Mouse (Mus musculus): ENCODE data around the gene Ndufa7.

The Ndufa7 gene

DNA sequence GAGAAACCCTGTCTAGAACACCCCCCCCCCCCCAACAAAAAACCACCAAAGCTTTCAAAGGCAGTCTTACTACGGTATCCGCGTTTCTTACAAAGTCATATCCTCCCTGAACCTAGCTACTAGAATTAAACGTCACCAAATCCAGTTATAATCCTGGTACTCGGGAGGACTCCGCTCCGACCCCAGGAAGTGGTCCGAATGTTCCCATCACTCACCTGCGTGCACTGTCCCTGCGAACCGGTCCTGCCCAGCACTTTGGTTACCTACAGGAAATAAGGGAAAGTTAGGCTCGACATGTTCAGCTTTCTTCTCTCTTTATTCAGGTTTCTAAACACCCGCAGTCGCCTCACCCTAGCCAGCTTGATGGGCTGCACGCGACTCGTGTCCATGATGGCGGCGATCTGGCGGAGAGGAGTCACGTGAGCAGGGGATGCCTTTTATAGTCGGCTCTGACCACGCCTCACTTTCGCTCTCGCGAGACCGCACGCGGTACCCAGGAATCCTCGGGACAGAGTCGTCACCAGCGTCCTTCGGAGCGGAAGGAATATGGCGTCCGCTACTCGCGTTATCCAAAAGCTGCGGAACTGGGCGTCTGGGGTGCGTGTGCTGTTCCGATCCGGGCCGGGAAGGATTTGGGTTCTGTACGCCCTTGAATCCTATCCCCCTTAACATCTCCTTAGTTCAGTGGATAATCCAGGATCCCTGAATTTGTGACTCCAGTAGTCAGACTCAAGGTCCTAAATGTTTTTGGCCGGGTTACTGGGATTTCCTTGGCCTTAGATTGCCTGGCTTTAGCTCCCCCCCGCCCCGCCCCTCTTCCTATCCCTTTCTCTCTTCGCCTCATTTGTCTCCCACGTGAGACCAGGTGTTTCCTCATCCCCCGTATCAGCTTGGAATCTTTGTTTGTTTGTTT lies at the start of gene Ndufa7, which contains the start of gene Rps28:
TSS of gene Ndufa7 (plus strand) at position 489 of the 913 bp plus-strand sequence.
TSS of gene Rps28 (minus strand) at position 479 of the 913 bp plus-strand sequence.
- peak; percentile 98 for DNase-seq (ENCODE audit: low spot score)

DNA sequence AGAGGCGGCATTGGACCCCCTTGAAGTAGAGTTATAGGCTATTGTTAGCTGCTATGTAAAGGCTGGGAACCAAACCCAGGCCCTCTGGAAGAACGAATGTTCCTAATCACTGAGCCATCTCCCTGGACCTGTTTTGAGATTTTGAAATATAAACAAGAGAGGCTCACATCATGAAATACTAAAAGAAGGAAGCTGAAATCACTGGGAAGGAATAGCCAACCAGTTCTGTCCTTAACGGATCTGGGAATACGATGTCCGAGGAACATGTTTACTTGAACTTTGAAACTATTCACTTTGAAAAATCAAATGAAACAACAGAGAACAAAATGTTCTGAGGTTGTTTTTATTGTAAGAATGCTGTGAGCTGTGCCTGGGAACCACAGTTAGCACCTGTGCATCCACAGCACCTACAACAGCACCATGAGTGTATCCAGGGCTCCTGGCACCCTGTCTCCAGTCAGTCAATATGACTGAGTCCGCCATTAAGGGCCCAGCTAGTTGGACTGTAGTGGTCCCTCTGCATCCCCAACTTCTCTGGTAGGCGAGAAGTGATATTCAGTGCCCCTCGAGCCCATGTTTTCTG lies 49.7 kb upstream of the Ndufa7 start:
- DNase-seq (ENCODE audit: low spot score), result no peak

DNA sequence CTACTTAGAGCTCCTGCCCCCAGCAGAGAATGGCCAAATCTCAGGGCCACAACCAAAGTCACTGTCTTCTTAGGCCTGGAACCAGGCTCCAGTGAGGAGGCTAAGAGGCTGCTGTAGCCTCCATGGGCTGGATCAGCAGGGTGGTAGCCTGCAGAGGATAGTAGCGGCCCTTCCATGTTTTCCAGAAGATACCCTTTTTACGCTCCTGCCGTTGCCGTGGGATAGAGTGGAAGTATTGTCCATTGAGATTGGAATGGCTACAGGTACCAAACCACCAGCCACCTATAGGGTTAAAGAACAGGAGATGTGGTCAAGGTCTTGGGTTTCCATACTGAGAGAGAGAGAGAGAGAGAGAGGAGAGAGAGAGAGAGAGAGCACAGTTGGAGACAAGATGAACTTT lies 49.1 kb upstream of the Ndufa7 start:
- no peak for DNase-seq (ENCODE audit: low spot score)

DNA sequence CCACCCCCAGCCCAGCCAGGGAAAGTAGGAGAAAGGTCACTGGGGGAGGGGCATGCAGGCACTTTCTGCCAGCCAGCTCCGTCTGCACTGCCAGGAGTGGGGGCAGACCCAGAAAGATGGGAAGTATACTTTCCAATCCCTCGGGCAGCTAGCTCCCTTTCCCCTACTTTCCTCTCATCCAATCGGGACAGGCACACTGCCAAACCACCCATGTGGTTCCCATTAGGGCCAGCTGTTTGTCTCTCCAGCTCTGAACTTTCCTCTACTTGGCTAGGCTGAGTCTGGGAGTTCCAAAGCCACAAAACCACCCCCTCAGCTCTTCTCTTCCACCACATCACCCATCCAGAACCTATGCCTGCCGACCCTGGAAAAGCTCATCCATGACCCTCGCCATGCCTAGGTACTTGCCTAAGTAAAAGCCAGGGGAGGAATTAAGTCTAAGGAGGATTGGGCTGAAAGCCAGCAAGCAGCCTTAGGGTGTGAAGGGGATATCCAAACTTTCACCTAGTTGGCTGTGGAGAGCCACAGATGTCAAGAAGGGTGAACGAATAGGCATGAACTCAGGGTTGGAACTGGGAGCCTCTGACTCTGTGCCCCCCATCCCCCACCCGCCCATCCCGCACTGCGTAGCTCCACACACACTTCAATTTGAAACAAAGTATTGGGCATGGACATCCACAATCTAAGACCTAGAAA lies 45.0 kb upstream of the Ndufa7 start:
- DNase-seq (ENCODE audit: low spot score), result peak; percentile 91

DNA sequence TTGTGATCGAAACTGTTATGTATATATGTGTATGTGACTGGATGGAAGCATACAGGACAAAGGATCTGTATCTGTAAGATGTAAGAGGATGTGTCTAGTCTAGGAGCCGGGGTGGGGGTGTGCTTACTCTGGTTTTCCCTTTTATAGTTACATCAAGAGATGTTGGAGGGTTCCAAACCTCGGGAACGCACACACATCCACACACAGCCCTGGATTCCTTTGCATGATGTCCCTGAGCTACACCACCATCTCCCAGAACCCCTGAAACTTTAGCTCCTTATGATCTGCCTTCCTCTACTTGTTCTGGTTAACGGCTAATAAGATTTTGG lies 44.4 kb upstream of the Ndufa7 start:
- no peak for DNase-seq (ENCODE audit: low spot score)

DNA sequence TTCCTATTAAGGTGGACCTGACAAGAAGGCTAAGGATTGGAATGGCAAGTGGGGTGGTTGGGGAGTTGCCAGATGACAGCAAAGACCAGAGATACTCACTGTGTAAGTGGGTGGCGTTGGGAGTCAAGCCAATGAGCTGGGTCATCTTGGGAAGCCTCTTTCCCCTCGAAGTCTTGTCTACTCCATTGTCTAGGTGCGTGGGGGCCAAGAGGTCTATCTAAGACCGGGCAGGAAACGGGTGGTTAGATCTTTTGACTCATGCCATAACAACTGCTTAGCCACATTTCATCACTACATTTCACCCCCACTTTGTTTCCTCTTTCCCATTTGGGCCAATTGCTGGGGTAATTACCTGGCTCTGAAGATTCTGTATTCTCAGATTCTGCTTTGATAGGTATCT lies 43.9 kb upstream of the Ndufa7 start:
- peak; percentile 51 for DNase-seq (ENCODE audit: low spot score)

DNA sequence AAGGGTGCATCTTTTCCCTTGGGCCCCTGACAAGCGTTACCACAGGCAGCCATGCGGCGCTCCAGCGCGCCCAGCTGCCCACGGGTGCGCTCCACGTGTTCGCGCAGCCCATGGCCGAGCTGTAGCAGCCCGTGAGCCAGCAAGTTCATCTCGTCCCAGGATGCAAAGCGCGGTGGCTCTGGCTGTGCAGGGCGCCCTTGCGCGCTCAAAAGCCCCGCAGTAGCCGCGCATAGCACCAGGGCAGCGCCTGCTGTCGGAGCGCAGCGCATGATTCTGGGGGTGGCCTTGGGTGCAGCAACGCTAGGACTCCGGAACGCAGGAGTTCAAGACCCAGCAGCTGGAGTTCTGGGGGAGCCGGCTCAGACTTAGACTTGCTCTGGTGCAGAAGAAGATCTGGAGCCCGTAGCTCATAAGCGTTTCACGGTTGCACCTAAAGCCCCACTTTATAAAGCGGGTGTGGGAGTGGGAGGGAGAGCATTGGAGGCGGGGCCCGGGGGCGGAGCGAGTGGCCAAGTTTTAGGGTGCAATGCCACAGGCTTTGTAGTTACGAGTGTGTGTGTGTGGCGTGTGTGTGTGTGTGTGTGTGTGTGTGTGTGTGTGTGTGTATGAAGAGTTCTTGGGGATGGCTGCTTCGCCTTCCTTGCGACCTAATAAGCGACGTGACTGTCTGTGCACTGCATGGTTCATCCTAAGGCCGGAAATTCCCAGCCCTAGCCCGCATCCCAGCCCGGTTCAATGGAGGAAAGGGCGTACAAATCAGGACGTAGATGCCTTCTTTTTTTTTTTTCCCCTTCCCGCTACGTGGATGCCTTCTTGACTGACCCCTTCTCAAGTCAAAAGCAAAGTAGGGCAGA lies 43.0 kb upstream of the Ndufa7 start, which contains the start of gene Angptl4:
TSS of gene Angptl4 (minus strand) at position 707 of the 854 bp plus-strand sequence.
- peak; percentile 82 for DNase-seq (ENCODE audit: low spot score)

DNA sequence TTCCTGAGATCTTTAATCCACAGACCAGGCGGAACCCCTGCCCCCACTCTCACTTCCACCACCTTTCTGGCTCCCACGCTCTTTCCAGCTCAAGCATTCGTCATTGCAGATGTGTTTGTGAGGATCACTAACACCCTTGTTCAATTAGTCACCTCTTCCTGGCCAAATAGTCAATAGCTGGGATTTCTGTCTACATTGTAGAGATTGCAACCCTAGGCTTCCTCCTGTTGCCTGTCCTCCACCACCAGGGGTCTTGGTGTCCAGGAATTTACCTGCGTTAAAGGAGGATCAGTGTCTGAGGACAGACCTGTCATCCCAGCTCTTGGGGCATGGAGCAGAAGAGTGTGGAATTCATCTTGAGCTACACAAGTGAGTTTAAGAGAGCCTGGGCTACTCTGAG lies 42.3 kb upstream of the Ndufa7 start:
- no peak for DNase-seq (ENCODE audit: low spot score)

DNA sequence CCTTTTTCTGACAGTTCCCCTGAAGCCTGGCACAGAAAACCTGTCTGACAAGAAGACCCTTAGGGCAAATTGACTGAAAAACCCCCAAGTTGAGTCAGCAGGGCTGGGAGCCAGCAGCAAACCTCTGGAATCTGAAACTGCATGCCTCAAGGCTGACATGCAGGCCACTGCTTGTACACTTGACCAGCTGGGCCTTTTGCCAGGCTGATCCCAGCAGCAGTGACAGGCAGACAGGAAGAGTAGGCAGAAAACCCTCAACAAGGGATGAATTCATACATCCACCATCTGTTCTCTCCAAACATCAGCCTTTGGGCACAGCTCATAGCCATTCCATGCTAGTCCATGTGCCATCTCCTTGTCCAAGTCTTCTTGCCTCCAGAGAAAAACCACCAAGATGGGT lies 41.0 kb upstream of the Ndufa7 start:
- peak; percentile 79 for DNase-seq (ENCODE audit: low spot score)

DNA sequence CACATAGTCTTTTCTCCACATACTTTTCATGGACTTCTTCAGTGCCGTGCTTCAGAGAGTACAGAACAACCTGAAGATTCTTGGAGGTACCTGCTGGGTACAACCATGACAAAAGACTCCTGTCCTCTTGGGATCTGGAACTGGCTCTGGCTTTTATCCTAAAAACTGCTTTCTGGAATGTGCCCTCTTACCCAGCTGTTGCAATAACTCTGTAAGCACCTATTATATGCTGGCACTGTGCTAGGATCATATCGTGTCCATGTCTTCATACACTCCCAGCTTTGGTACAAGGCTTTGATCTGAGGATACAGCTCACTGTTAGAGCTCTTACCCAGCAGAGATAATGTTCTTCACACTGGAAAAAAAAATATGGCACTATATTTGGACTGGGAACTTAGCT lies 39.4 kb upstream of the Ndufa7 start:
- no peak for DNase-seq (ENCODE audit: low spot score)

DNA sequence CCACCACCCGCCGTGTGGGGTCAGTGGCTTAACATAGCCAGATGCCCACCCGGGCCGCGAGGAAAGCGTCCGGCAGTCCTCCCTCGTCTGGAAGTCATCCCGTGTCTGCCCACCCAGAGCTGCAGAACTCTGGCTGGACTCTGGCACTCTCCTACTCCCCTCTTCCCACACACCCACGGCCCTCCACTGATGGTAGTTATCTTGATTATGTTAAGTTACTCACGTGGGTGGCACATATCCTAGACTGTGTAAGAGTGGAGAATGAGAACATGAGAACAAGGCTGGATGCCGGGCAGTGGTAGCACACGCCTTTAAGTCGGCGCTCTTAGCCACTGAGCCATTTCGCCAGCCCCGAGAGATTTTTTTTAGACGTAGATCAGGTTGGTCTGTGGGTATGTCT lies 38.0 kb upstream of the Ndufa7 start:
- no peak for DNase-seq (ENCODE audit: low spot score)

DNA sequence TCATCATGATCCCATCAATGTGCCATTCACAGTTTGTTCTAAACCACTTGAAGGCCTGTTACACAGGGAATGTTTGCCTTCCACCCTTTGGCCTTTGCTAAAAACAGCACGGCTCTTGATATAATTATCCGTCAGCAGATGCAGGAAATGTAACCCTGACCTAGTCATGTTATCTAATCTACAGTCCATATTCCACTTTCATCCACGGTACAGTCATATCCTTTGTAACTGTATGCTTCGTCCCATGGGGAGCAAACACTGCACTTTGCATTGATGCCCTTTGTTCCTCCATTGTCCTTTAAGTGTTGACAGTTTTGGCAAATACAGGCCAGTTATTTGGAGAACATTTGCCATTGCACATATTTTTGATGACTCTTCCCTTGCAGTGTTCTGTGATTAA lies 35.6 kb upstream of the Ndufa7 start:
- DNase-seq (ENCODE audit: low spot score), result no peak

DNA sequence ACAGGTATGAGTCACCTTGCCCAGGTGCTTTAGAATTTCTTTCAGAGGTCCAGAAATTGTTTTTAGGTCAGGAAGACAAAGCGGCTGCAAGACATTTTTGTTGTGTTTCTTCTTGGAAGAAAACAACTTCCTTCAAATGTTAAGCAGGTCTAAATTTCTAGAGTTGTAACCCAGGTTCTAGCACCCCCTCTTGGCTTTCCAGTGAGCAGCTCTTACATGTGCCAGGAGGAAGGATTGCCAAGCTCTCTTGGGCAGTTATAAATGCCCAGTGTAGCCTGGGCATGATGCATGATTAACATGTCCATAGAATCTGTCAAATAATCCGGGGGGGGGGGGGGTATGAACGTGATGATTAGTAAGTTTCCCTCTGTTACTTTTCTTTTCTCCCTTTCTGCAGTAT lies 26.1 kb upstream of the Ndufa7 start:
- DNase-seq (ENCODE audit: low spot score), result no peak

DNA sequence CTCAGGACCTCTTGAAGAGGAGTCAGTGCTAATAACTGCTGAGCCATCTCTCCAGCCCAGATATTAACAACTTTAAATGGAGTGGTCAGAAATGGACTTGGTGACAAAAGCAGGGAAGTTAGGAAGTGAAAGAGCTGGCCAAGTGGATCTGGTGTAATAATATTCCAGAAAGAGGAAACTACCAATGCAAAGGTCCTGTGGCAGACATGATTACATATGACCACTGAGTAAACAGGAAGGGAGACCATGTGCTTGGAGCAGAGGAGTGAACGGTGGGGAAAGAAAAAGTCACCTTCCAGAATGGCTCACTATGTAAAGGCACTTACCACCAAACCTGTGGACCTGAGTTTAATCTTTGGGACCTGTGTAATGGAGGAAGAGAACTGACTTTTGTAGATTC lies 25.1 kb upstream of the Ndufa7 start:
- DNase-seq (ENCODE audit: low spot score), result no peak

DNA sequence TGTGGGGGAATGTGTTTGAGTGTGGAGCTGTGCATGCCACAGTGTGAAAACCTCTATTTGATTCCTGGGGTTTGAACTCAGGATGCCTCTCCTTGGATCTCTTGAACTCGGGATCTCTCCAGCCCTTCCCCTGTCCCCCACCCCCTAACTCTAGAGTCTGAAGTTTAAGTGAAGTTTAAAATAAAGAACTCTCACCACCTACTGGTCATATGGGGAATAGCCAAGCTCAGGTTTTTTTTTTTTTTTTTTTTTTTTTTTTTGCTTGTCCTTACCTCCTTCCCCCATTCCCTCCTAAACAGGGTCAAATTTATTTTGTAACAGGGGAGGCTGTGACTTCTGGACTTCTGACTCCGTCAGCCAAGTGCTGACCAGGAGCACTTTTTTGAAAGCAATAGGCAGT lies 22.2 kb upstream of the Ndufa7 start:
- no peak for DNase-seq (ENCODE audit: low spot score)

DNA sequence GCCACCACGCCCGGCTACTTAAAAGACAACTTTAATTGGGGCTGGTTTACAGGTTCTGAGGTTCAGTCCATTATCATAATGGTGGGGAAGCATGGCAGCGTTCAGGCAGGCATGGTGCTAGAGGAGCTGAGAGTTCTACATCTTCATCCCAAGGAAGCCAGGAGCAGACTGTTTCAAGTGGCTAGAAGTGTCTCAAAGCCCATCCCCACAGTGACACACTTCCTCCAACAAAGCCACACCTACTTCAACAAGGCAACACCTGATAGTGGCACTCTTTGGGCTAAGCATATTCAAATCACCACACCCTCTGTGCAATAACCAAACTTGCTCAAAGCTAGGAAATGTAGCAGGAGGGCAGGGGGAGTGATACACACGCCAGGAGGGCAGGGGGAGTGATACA lies 20.2 kb upstream of the Ndufa7 start:
- DNase-seq (ENCODE audit: low spot score), result no peak

DNA sequence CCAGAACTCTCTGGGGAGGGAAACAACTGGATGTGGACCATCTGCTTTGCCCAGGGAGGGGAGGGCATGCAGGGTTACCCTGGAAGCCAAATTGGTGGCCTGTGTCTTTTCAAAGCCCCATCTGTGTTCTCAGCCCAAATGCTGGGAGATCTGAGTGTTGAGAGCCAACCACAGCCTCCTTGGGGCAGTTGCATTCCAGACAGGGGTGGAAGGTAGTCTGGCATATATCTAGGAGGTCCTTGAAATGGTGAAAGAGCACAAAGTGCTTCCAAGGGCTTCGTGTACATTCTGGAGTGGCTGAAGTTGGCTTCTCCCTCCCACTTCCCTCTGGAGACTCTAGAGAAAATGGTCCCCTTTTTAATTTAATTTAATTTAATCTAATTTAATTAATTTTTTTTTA lies 19.6 kb upstream of the Ndufa7 start:
- no peak for DNase-seq (ENCODE audit: low spot score)

DNA sequence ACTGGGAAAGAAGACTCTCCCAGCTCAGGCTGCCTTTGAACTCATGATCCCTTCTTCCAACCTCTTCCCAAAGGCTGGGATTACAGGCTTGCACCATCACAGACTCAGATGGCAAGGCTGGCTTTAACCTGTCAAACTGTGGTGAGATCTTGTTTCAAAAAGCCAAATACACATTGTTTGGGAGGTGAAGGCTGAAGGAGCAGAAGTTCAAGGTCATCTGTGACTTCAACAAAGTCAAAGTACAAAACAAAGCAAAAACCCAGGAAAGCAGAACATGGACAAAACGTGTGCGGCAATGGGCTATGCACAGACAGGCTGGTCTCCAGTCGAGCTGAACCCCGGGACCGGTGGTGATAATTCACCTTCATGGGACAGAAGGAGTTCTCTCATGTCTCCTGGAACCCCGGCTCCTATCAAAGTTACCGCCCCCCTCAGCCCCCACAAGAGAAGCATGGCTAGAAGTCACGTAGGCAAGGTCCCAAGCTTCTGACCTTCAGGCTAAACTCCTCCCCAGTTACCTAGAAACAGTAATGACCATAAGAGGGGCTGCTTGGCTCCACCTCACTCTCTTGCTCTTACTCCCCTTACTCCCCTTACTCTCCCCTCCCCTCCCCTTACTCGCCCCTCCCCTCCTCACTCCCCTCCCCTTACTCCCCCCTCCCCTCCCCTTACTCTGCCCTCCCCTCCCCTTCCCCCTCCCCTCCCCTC lies 17.0 kb upstream of the Ndufa7 start:
- DNase-seq (ENCODE audit: low spot score), result no peak

DNA sequence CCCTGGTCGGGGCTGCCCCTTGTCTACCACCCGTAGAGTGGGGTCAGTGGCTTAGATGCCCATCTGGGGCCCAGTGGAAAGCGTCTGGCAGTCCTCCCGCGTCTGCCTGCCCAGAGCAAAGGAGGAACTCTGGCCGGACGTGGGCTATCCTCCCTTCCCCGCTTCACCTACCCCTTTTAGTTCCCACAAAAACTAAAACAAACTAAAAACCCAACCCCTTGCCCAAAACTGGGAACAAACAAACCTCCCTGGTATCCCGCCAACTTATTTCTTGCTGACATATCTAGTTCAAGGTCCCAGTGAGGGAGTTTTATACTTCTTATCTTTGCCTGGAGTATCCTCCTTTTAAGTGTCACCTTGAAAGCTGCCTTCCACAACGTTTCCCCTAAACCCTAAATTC lies 16.2 kb upstream of the Ndufa7 start:
- no peak for DNase-seq (ENCODE audit: low spot score)

DNA sequence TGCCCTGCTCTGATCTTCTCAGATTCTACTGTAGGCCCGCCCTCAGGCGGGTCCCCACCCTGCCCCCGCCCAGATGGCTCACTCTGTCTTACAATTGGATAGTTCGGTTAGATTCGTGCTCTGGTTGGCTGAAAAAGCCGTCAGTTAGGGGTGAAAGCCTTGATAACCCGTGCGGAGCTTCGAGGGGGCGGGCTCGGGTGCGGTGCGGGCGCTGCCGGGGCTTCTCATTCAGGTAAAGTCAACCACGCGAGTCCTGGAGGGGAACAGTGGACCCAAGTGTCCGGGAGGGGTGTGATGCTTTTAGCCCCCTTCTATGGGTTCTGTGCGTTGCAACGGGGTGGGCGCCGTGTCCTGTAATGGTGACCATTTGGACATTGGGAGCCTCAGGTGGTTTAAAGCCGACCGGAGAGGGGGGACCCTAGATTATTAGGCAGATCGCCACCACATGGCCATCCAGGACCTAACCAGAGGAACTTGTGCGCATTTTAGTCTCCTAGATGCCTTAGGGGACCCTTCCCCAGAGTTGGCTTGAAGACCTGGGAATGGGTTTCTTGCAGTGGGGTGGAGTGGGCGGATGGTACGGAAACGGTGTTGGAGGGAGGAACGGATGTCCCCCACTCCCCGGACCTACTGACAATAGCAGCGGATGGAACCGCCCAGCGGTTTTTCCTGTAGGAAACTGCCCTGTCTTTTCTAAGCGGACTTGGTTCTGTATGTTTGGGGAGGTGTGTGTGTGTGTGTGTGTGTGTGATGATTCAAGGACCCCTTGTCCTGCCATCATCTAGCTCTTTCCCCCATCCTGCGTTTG lies 13.8 kb upstream of the Ndufa7 start, which contains the start of gene Kank3:
TSS of gene Kank3 (plus strand) at position 186 of the 808 bp plus-strand sequence.
- DNase-seq (ENCODE audit: low spot score), result peak; percentile 86

DNA sequence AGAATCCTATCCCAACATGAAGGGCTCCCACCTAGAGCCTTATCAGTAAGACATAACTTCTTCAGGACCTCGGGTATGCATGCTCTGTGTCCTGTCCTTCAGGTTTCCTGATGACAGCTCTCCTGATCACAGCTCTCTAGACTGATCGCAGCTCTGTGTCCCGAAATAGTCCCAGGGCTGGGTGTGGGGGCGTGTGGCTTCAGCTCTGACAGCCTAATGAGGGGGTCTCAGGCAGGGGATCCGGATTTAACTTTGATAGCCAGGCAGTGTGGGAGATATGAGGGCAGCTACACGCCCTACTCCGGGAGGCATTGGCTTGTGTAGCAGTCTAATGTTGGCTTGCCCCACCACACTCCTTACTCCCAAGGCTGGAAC lies 13.2 kb upstream of the Ndufa7 start:
- DNase-seq (ENCODE audit: low spot score), result no peak

Data from ovary, postnatal 36 days (tissue).